Mouse (Mus musculus): Measurements from ENCODE around the gene Ptbp3.

DNA sequence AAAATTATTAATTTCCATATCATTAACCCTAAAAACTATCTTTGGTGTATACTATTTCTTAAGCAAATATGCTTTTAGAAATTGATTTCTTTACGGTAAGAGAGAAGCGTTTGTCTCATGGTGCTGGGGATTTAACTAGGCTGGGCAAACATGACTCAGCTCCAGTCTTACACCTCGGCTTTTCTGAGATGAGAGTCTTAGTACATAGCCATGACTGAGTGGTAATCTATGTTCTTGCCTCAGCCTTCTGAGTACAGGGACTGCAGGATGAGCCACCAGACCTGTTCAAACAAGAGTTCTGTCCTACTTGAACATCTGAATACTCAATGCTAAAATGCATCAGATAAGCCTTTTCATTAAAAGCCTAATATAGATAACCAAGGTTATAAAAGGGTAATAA is 24.3 kb downstream of the Ptbp3 start:
- no peak for TF ChIP-seq CTCF (IDR thresholded peaks at IDR 0.05; ENCODE audit: low read depth, low read length)
- TF ChIP-seq GATA1 (IDR thresholded peaks at IDR 0.05; ENCODE audit: borderline replicate concordance, low read length) = no peak

All from G1E (cell line).